Mouse (Mus musculus): Measurements from ENCODE around the gene H3f3a. TPM values are rescaled to one million over a fixed set of nuclear protein-coding genes. Genes with fewer than 3 reads are reported as not detected.

The H3f3a gene
- polyA plus RNA-seq, 1 experiment from 2014 or later: 1,618 TPM

GRCm38 (mm10) chr1:180818000-180818399 is 4.3 kb upstream of the H3f3a start:
- H3K27ac ChIP-seq: no peak overlapping the region
- H3K36me3 ChIP-seq: no peaks in the 10 kb centered on the region
- H3K4me3 ChIP-seq: no peak overlapping the region
- peaks cover 12% of the 10 kb centered on the region for H3K4me1 ChIP-seq (replicated peaks)
- 40% methylated on average over 2 of the region's 2 CpGs for WGBS
- no peaks in the 10 kb centered on the region for H3K27me3 ChIP-seq
- ATAC-seq (replicated peaks; ENCODE audit: insufficient number of reproducible peaks, insufficient read depth, low FRiP score, low read depth): no peak
- no peak overlapping the region for H3K9ac ChIP-seq
- H3K4me2 ChIP-seq: no peak overlapping the region
- H3K9me3 ChIP-seq (replicated peaks): no peaks in the 10 kb centered on the region

- peaks cover 6% of the 10 kb centered on the region for H3K36me3 ChIP-seq
- no peaks in the 10 kb centered on the region for H3K9me3 ChIP-seq (replicated peaks)
- H3K27me3 ChIP-seq: no peaks in the 10 kb centered on the region
- H3K4me2 ChIP-seq: no peak overlapping the region
- no peak overlapping the region for H3K27ac ChIP-seq
- WGBS: 63% methylated on average over 12 of the region's 12 CpGs
- no peak overlapping the region for H3K4me3 ChIP-seq
- peaks cover 18% of the 10 kb centered on the region for H3K4me1 ChIP-seq (replicated peaks)
- H3K9ac ChIP-seq: no peak overlapping the region
- no peak for ATAC-seq (replicated peaks; ENCODE audit: insufficient number of reproducible peaks, insufficient read depth, low FRiP score, low read depth)
Observed at GRCm38 (mm10) chr1:180815371-180816024, 1.8 kb upstream of the H3f3a start.

- Histone ChIP-seq H3K9ac (peak overlapping the region; percentile 100), H3K27me3 (no peaks in the 10 kb centered on the region), H3K36me3 (peaks cover 22% of the 10 kb centered on the region), H3K4me1 (replicated peaks) (peaks cover 32% of the 10 kb centered on the region), H3K4me3 (peak overlapping the region; percentile 95), H3K9me3 (replicated peaks) (no peaks in the 10 kb centered on the region), H3K27ac (peak overlapping the region; percentile 100), H3K4me2 (peak overlapping the region; percentile 73)
- WGBS: under 1% methylated on average over 64 of the region's 65 CpGs
- peak; percentile 95 for ATAC-seq (replicated peaks; ENCODE audit: insufficient number of reproducible peaks, insufficient read depth, low FRiP score, low read depth)
Observed at GRCm38 (mm10) chr1:180813409-180813884, 296 bp downstream of the H3f3a start.

- WGBS: under 1% methylated on average over 71 of the region's 71 CpGs
- peaks cover 35% of the 10 kb centered on the region for H3K4me1 ChIP-seq (replicated peaks)
- H3K36me3 ChIP-seq: peaks cover 27% of the 10 kb centered on the region
- peak overlapping the region; percentile 100 for H3K9ac ChIP-seq
- ATAC-seq (replicated peaks; ENCODE audit: insufficient number of reproducible peaks, insufficient read depth, low FRiP score, low read depth): peak; percentile 29
- H3K9me3 ChIP-seq (replicated peaks): no peaks in the 10 kb centered on the region
- H3K27me3 ChIP-seq: no peaks in the 10 kb centered on the region
- peak overlapping the region; percentile 57 for H3K4me2 ChIP-seq
- H3K4me3 ChIP-seq: peak overlapping the region; percentile 95
- H3K27ac ChIP-seq: peak overlapping the region; percentile 100
Observed at GRCm38 (mm10) chr1:180812463-180813408, 1.0 kb downstream of the H3f3a start.

DNA sequence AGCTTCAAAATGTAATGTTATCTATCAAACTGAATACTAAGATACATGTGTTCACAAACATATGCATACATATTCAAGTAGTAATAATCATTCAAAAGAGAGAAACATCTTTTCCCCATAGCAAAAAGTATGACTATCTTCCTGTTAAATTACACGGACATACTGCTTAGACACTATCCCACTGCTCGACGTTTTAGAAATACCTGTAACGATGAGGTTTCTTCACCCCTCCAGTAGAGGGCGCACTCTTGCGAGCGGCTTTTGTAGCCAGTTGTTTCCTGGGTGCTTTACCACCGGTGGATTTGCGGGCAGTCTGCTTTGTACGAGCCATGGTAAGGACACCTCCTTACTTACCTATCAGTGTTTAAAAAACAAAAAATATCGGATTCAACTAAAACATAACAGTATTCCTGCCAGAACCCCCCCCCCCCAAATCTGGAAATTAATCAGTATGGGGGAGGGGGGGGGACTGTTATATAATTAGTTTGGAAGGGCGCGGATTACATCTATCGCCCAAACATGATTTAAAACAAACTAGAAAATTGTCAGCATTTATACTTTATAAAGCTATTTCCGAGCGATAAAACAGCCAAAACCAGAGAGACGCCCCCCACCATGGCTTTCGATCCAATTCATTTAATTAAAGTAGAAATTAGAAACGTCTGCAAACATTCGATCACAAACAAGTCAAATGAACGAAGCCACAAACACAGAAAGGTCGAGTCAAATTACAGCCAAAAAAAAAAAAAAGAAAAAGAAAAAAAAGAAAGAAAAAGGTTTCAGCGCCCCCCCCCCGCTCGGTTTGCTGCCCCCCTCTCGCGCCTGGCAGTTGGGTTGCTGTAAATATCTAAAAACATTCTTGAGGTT is 1.9 kb downstream of the H3f3a start:
- H3K4me1 ChIP-seq (replicated peaks): peaks cover 35% of the 10 kb centered on the region
- ATAC-seq (replicated peaks; ENCODE audit: insufficient number of reproducible peaks, insufficient read depth, low FRiP score, low read depth): no peak
- H3K9ac ChIP-seq: peak overlapping the region; percentile 100
- no peaks in the 10 kb centered on the region for H3K27me3 ChIP-seq
- peaks cover 37% of the 10 kb centered on the region for H3K36me3 ChIP-seq
- no peaks in the 10 kb centered on the region for H3K9me3 ChIP-seq (replicated peaks)
- H3K4me3 ChIP-seq: peak overlapping the region; percentile 95
- peak overlapping the region; percentile 57 for H3K4me2 ChIP-seq
- 2% methylated on average over 27 of the region's 27 CpGs for WGBS
- peak overlapping the region; percentile 100 for H3K27ac ChIP-seq

DNA sequence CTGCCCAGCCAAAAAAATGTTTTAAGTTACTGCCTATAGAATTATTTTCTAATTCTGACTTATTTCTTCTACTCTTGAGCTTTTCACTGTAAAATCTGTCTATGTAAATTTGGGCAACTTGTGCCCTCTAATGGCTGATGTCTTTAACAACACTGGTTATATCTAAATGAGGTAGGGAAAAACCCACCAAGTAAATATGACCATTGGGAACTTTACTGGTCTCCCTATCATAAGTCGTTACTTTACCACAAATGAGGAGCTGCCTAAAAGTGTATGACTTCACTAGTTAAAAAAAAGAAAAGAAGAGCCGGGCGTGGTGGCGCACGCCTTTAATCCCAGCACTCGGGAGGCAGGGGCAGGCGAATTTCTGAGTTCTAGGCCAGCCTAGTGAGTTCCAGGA is 2.8 kb downstream of the H3f3a start:
- Histone ChIP-seq H3K36me3 (peaks cover 45% of the 10 kb centered on the region), H3K4me3 (peak overlapping the region; percentile 32), H3K9ac (no peak overlapping the region), H3K4me2 (peak overlapping the region; percentile 57), H3K27me3 (no peaks in the 10 kb centered on the region), H3K4me1 (replicated peaks) (peaks cover 35% of the 10 kb centered on the region), H3K27ac (no peak overlapping the region), H3K9me3 (replicated peaks) (no peaks in the 10 kb centered on the region)
- no peak for ATAC-seq (replicated peaks; ENCODE audit: insufficient number of reproducible peaks, insufficient read depth, low FRiP score, low read depth)
- 67% methylated on average over 7 of the region's 7 CpGs for WGBS

GRCm38 (mm10) chr1:180808831-180809230 is 4.9 kb downstream of the H3f3a start:
- no peak overlapping the region for H3K4me2 ChIP-seq
- H3K36me3 ChIP-seq: peaks cover 66% of the 10 kb centered on the region
- ATAC-seq (replicated peaks; ENCODE audit: insufficient number of reproducible peaks, insufficient read depth, low FRiP score, low read depth): no peak
- H3K27me3 ChIP-seq: no peaks in the 10 kb centered on the region
- H3K27ac ChIP-seq: no peak overlapping the region
- H3K4me1 ChIP-seq (replicated peaks): peaks cover 23% of the 10 kb centered on the region
- 71% methylated on average over 5 of the region's 5 CpGs for WGBS
- no peaks in the 10 kb centered on the region for H3K9me3 ChIP-seq (replicated peaks)
- peak overlapping the region; percentile 25; the same call in 1 of the 2 replicates for H3K9ac ChIP-seq
- peak overlapping the region; percentile 0; the same call in 1 of the 2 replicates for H3K4me3 ChIP-seq

DNA sequence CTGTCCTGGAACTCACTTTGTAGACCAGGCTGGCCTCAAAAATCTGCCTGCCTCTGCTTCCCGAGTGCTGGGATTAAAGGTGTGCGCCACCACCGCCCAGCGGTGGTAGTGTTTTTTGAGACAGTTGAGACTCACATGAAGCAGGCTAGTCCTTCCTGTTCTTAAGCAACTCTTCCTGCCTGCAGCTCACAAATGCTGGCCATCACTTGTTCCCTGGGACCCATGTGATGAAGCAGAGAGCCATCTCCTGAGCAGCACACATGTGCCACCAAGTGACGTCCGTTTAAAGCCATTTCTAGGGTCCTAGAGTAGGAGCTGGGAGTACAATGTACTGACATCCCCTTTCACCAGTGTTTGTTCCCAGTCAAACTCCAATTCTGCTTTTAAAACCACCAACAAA is 9.9 kb downstream of the H3f3a start:
- ATAC-seq (replicated peaks; ENCODE audit: insufficient number of reproducible peaks, insufficient read depth, low FRiP score, low read depth): no peak
- 87% methylated on average over 6 of the region's 6 CpGs for WGBS

DNA sequence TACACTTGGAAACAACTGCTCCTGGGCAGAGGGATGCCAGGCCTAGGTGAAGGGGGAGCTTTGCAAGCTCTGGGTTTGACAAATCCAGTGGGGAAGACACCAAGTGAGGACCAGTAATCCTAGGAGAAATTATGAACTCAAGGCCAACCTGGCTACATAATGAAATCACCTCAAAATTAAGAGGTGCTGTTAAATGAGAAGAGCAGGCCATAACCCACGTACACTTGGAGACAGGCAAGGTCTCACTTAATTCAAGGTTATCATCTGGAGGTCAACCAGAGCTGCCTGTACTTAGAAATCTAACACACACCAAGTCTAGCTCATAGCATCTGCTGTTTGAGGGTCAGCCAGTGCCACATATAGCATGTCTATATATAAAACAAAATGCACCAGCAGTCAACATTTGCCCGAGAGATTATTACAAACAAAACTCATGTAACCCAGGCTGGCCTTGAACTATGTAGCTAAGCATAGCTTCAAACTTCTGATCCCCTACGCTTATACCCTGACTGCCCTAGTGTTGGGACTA is 12.2 kb downstream of the H3f3a start:
- Histone ChIP-seq H3K4me1 (replicated peaks) (no peaks in the 10 kb centered on the region), H3K27ac (peak overlapping the region; percentile 47), H3K9ac (no peak overlapping the region), H3K27me3 (no peaks in the 10 kb centered on the region), H3K36me3 (peaks cover 44% of the 10 kb centered on the region), H3K9me3 (replicated peaks) (no peaks in the 10 kb centered on the region), H3K4me2 (no peak overlapping the region), H3K4me3 (no peak overlapping the region)
- ATAC-seq (replicated peaks; ENCODE audit: insufficient number of reproducible peaks, insufficient read depth, low FRiP score, low read depth): no peak
- WGBS: 60% methylated on average over 3 of the region's 3 CpGs

More for the DNA sequence above, 9.9 kb downstream of the H3f3a start:
- Histone ChIP-seq H3K27me3 (no peaks in the 10 kb centered on the region), H3K4me2 (no peak overlapping the region), H3K9me3 (replicated peaks) (no peaks in the 10 kb centered on the region), H3K27ac (no peak overlapping the region), H3K36me3 (peaks cover 64% of the 10 kb centered on the region), H3K4me1 (replicated peaks) (peaks cover 4% of the 10 kb centered on the region), H3K9ac (no peak overlapping the region), H3K4me3 (no peak overlapping the region)

- ATAC-seq (replicated peaks; ENCODE audit: insufficient number of reproducible peaks, insufficient read depth, low FRiP score, low read depth): no peak
- WGBS: 56% methylated on average over 2 of the region's 2 CpGs
Observed at GRCm38 (mm10) chr1:180800814-180801213, 12.9 kb downstream of the H3f3a start.

More at GRCm38 (mm10) chr1:180800814-180801213, 12.9 kb downstream of the H3f3a start:
- Histone ChIP-seq H3K4me1 (replicated peaks) (no peaks in the 10 kb centered on the region), H3K4me2 (no peak overlapping the region), H3K27ac (no peak overlapping the region), H3K4me3 (no peak overlapping the region), H3K27me3 (no peaks in the 10 kb centered on the region), H3K9me3 (replicated peaks) (no peaks in the 10 kb centered on the region), H3K36me3 (peaks cover 37% of the 10 kb centered on the region), H3K9ac (no peak overlapping the region)
